24 mouse cellular contexts compared by ENCODE assay signal in genomic region chr12:117872265-117872664, GRCm38 (mm10).
DNase-seq lines count a peak whose midpoint lies in the region; ATAC-seq and TF ChIP-seq lines count a peak whose summit lies in the region.
"Had no signal": no experiment of that assay in that cellular context is flagged by ENCODE, and none has a peak within 500 bp of the region (broad histone marks: within the 10 kb centered on the region; RNA-seq: fewer than 3 reads in every experiment).

No protein-coding gene starts in this region.

- CTCF ChIA-PET in Patski (lab: Charles Lee), result interaction anchor here (0.9 to 1.6 kb wide), 3 partner anchors 11 to 43 kb away, joined by 3 to 4 read pairs (median 4); no protein-coding TSS in a partner anchor

- no peak for TF ChIP-seq CTCF in hindbrain, postnatal 0 days (IDR thresholded peaks at IDR 0.05; ENCODE audit: low read depth)
- no peak for TF ChIP-seq CTCF in Patski (IDR thresholded peaks at IDR 0.05)

- H3K27me3 ChIP-seq in hindbrain, postnatal 0 days (ENCODE audit: insufficient read depth, low read length), result no peaks in the 10 kb centered on the region
- no peaks in the 10 kb centered on the region for H3K27me3 ChIP-seq in hindbrain, embryonic 11.5 days (ENCODE audit: control insufficient read depth, insufficient read depth, low read length)
- H3K27me3 ChIP-seq in midbrain, embryonic 14.5 days (ENCODE audit: control insufficient read depth, insufficient read depth, low read length), result no peaks in the 10 kb centered on the region
- no peaks in the 10 kb centered on the region for H3K27me3 ChIP-seq in midbrain, embryonic 11.5 days (ENCODE audit: control insufficient read depth, insufficient read depth, low read length)
- H3K27me3 ChIP-seq in Patski, result no peaks in the 10 kb centered on the region
- H3K27me3 ChIP-seq in limb, embryonic 14.5 days (ENCODE audit: control insufficient read depth, insufficient read depth, low read length), result no peaks in the 10 kb centered on the region
- H3K27me3 ChIP-seq: forebrain, embryonic 13.5 days; heart, embryonic 15.5 days; limb, embryonic 15.5 days; liver, embryonic 15.5 days; megakaryocyte, embryonic 14.5 days had no signal

- DNase-seq in hindbrain, postnatal 0 days (ENCODE audit: low spot score), result peak; percentile 15
- DNase-seq in hindbrain, embryonic 11.5 days (ENCODE audit: low spot score), result no peak
- peak; percentile 4 for DNase-seq in midbrain, embryonic 14.5 days
- DNase-seq in midbrain, embryonic 11.5 days (ENCODE audit: low spot score, missing footprints), result no peak
- peak; percentile 54 for DNase-seq in Patski (ENCODE audit: low read depth, low spot score)
- DNase-seq in limb, embryonic 14.5 days (ENCODE audit: low spot score), result peak; percentile 10
- DNase-seq in layer of hippocampus, adult 9-11 months, result no peak
- DNase-seq: adrenal gland, adult 2 months; cerebellum, adult 9-10 months; gastrocnemius, postnatal 36 days; heart, postnatal 36 days; kidney, adult 2 months; kidney, postnatal 14 days; layer of hippocampus, postnatal 36 days; lung, postnatal 36 days; thymus, adult 18-20 months; thymus, postnatal 36 days had no signal

- ATAC-seq in hindbrain, postnatal 0 days, result no peak
- ATAC-seq in hindbrain, embryonic 11.5 days (ENCODE audit: low FRiP score), result no peak
- no peak for ATAC-seq in midbrain, embryonic 14.5 days (ENCODE audit: low FRiP score, low TSS enrichment)
- no peak for ATAC-seq in midbrain, embryonic 11.5 days (ENCODE audit: low FRiP score)
- ATAC-seq in Patski, result peak; percentile 85
- ATAC-seq in limb, embryonic 14.5 days (ENCODE audit: low FRiP score, low read depth), result peak; percentile 58; the same call in 1 of the 2 replicates
- ATAC-seq: forebrain, embryonic 13.5 days had no signal

- no peaks in the 10 kb centered on the region for H3K9me3 ChIP-seq in hindbrain, postnatal 0 days (ENCODE audit: low read length)
- H3K9me3 ChIP-seq in hindbrain, embryonic 11.5 days (ENCODE audit: control insufficient read depth, low read length), result no peaks in the 10 kb centered on the region
- H3K9me3 ChIP-seq in midbrain, embryonic 14.5 days (ENCODE audit: control insufficient read depth, low read length), result no peaks in the 10 kb centered on the region
- H3K9me3 ChIP-seq in midbrain, embryonic 11.5 days (ENCODE audit: control insufficient read depth, low read length), result no peaks in the 10 kb centered on the region
- H3K9me3 ChIP-seq in limb, embryonic 14.5 days (ENCODE audit: control insufficient read depth, low read length), result no peaks in the 10 kb centered on the region
- H3K9me3 ChIP-seq: heart, embryonic 15.5 days; limb, embryonic 15.5 days; liver, embryonic 15.5 days; megakaryocyte, embryonic 14.5 days had no signal

- H3K27ac ChIP-seq in hindbrain, postnatal 0 days, result no peak overlapping the region
- no peak overlapping the region for H3K27ac ChIP-seq in hindbrain, embryonic 11.5 days (ENCODE audit: low read depth, low read length)
- no peak overlapping the region for H3K27ac ChIP-seq in midbrain, embryonic 14.5 days (replicated peaks; ENCODE audit: low read depth, low read length)
- H3K27ac ChIP-seq in midbrain, embryonic 11.5 days (ENCODE audit: low read depth, low read length), result no peak overlapping the region
- H3K27ac ChIP-seq in limb, embryonic 14.5 days (replicated peaks; ENCODE audit: low read depth, low read length), result no peak overlapping the region
- H3K27ac ChIP-seq: forebrain, embryonic 13.5 days; heart, embryonic 15.5 days; hindbrain, embryonic 14.5 days; limb, embryonic 15.5 days; liver, embryonic 15.5 days had no signal

- no peak overlapping the region for H3K9ac ChIP-seq in hindbrain, postnatal 0 days (replicated peaks; ENCODE audit: low read length)
- no peak overlapping the region for H3K9ac ChIP-seq in hindbrain, embryonic 11.5 days (ENCODE audit: low read depth, low read length)
- H3K9ac ChIP-seq in midbrain, embryonic 14.5 days (replicated peaks; ENCODE audit: low read length), result no peak overlapping the region
- no peak overlapping the region for H3K9ac ChIP-seq in midbrain, embryonic 11.5 days (ENCODE audit: low read length)
- H3K9ac ChIP-seq in limb, embryonic 14.5 days (ENCODE audit: low read depth, low read length, severe bottlenecking), result no peak overlapping the region
- H3K9ac ChIP-seq: forebrain, embryonic 13.5 days; heart, embryonic 15.5 days; hindbrain, embryonic 14.5 days; limb, embryonic 15.5 days; liver, embryonic 15.5 days had no signal

- POLR2A ChIA-PET in Patski (lab: Charles Lee), result no interaction called here

- no peak overlapping the region for H3K4me3 ChIP-seq in hindbrain, postnatal 0 days (ENCODE audit: low read length)
- H3K4me3 ChIP-seq in hindbrain, embryonic 11.5 days (ENCODE audit: low read depth, low read length), result no peak overlapping the region
- H3K4me3 ChIP-seq in midbrain, embryonic 14.5 days (replicated peaks; ENCODE audit: low read depth, low read length), result no peak overlapping the region
- no peak overlapping the region for H3K4me3 ChIP-seq in midbrain, embryonic 11.5 days (ENCODE audit: low read depth, low read length)
- no peak overlapping the region for H3K4me3 ChIP-seq in limb, embryonic 14.5 days (replicated peaks; ENCODE audit: low read length)
- H3K4me3 ChIP-seq: erythroblast, embryonic 14.5 days; forebrain, embryonic 13.5 days; heart, embryonic 15.5 days; limb, embryonic 15.5 days; liver, embryonic 15.5 days; megakaryocyte, embryonic 14.5 days had no signal

- H3K4me1 ChIP-seq in hindbrain, postnatal 0 days (ENCODE audit: insufficient read depth, low read length), result no peaks in the 10 kb centered on the region
- no peaks in the 10 kb centered on the region for H3K4me1 ChIP-seq in hindbrain, embryonic 11.5 days (replicated peaks; ENCODE audit: control insufficient read depth, insufficient read depth, low read length)
- no peaks in the 10 kb centered on the region for H3K4me1 ChIP-seq in midbrain, embryonic 14.5 days (ENCODE audit: control insufficient read depth, insufficient read depth, low read length)
- H3K4me1 ChIP-seq in midbrain, embryonic 11.5 days (ENCODE audit: control insufficient read depth, insufficient read depth, low read length), result no peaks in the 10 kb centered on the region
- no peaks in the 10 kb centered on the region for H3K4me1 ChIP-seq in limb, embryonic 14.5 days (ENCODE audit: control insufficient read depth, insufficient read depth, low read length)
- H3K4me1 ChIP-seq: forebrain, embryonic 13.5 days; heart, embryonic 15.5 days; limb, embryonic 15.5 days; liver, embryonic 15.5 days had no signal

- in situ Hi-C loops in Patski (cut with MboI; ENCODE audit: low pct_unique_long_range_greater_than_20kb), result no loop called here

- H3K36me3 ChIP-seq in hindbrain, postnatal 0 days (ENCODE audit: insufficient read depth, low read length), result no peaks in the 10 kb centered on the region
- H3K36me3 ChIP-seq in hindbrain, embryonic 11.5 days (ENCODE audit: control insufficient read depth, insufficient read depth, low read length), result no peaks in the 10 kb centered on the region; the same call in 1 of the 2 replicates
- no peaks in the 10 kb centered on the region for H3K36me3 ChIP-seq in midbrain, embryonic 14.5 days (ENCODE audit: control insufficient read depth, insufficient read depth, low read length)
- peaks cover 6% of the 10 kb centered on the region; the same call in 1 of the 2 replicates for H3K36me3 ChIP-seq in midbrain, embryonic 11.5 days (ENCODE audit: control insufficient read depth, insufficient read depth, low read length)
- H3K36me3 ChIP-seq in limb, embryonic 14.5 days (ENCODE audit: control insufficient read depth, insufficient read depth, low read length), result peaks cover 45% of the 10 kb centered on the region

- TF ChIP-seq POLR2A in limb, embryonic 14.5 days (IDR thresholded peaks at IDR 0.05; ENCODE audit: borderline replicate concordance, extremely low read depth, insufficient read depth, insufficient read length), result no peak

- 54% methylated on average over 5 of the region's 5 CpGs for whole genome bisulfite sequencing in hindbrain, postnatal 0 days
- WGBS in hindbrain, embryonic 11.5 days, result 84% methylated on average over 5 of the region's 5 CpGs
- 83% methylated on average over 5 of the region's 5 CpGs for WGBS in midbrain, embryonic 14.5 days
- 85% methylated on average over 5 of the region's 5 CpGs for WGBS in midbrain, embryonic 11.5 days
- WGBS in limb, embryonic 14.5 days, result 73% methylated on average over 5 of the region's 5 CpGs

- H3K4me2 ChIP-seq in hindbrain, postnatal 0 days (ENCODE audit: low read depth, low read length), result no peak overlapping the region
- no peak overlapping the region for H3K4me2 ChIP-seq in hindbrain, embryonic 11.5 days (replicated peaks; ENCODE audit: low read depth, low read length)
- no peak overlapping the region for H3K4me2 ChIP-seq in midbrain, embryonic 14.5 days (ENCODE audit: low read length)
- no peak overlapping the region for H3K4me2 ChIP-seq in midbrain, embryonic 11.5 days
- H3K4me2 ChIP-seq in limb, embryonic 14.5 days (replicated peaks; ENCODE audit: low read depth, low read length, severe bottlenecking), result no peak overlapping the region
- H3K4me2 ChIP-seq: forebrain, embryonic 13.5 days; heart, embryonic 15.5 days; hindbrain, embryonic 14.5 days; limb, embryonic 15.5 days; liver, embryonic 15.5 days had no signal

Comparison
In these comparisons a context has a peak if more than half of its experiments do, and no peak if none do; other contexts are left out.
1. DNase-seq: peak in hindbrain, postnatal 0 days (single experiment), midbrain, embryonic 14.5 days (single experiment), Patski (single experiment) and limb, embryonic 14.5 days (single experiment); none in hindbrain, embryonic 11.5 days (single experiment), midbrain, embryonic 11.5 days (single experiment) and layer of hippocampus, adult 9-11 months (single experiment).
2. ATAC-seq: peak in Patski (single experiment) and limb, embryonic 14.5 days (single experiment); none in hindbrain, postnatal 0 days (single experiment), hindbrain, embryonic 11.5 days (single experiment), midbrain, embryonic 14.5 days (single experiment) and midbrain, embryonic 11.5 days (single experiment).